Mouse (Mus musculus) Patski (cell line): ENCODE results near the gene Slc7a10. TPM values are rescaled to one million over a fixed set of nuclear protein-coding genes. Genes with fewer than 3 reads are reported as not detected.

Experiments
- ATAC-seq: fragments of 100-300 bp; one replicate; pipeline ENCODE4 v1.8.0; 2021
- CTCF ChIA-PET: fragments of 350-600 bp; sonication (Branson Sonifier 250); formaldehyde crosslinking; loops from one replicate; lab custom pipeline; 2022; ENCODE audit warnings: inconsistent platforms; lab: Charles Lee
- POLR2A ChIA-PET: fragments of 350-600 bp; sonication (Branson Sonifier 250); formaldehyde crosslinking; loops from one replicate; lab custom pipeline; 2022; ENCODE audit warnings: antibody characterized with exemption, inconsistent platforms; lab: Charles Lee
- DNase-seq: peaks from one replicate; pipeline ENCODE4 v3.0.0-alpha.2; 2011; ENCODE audit warnings: low read depth, low spot score
- H3K27me3 ChIP-seq: fragments of 371-371 bp; one replicate; pipeline ENCODE4 v1.5.1; 2021
- CTCF ChIP-seq: fragments of 100-300 bp; IDR thresholded peaks from one replicate; pipeline ENCODE4 v1.5.1; 2021
- in situ Hi-C: fragments of 300-500 bp; cut with MboI; formaldehyde crosslinking; loops from 3 replicates; pipeline ENCODE4 v1.11.1; 2018; ENCODE audit warnings: low pct_unique_long_range_greater_than_20kb, mixed read lengths
- polyA plus RNA-seq: library from polyadenylated mRNA; unstranded; gene quantifications from one replicate; pipeline ENCODE4 v1.2.3, GENCODE M21; 2021

Slc7a10 gene
- polyA plus RNA-seq, 1 experiment from 2014 or later = not detected

DNA sequence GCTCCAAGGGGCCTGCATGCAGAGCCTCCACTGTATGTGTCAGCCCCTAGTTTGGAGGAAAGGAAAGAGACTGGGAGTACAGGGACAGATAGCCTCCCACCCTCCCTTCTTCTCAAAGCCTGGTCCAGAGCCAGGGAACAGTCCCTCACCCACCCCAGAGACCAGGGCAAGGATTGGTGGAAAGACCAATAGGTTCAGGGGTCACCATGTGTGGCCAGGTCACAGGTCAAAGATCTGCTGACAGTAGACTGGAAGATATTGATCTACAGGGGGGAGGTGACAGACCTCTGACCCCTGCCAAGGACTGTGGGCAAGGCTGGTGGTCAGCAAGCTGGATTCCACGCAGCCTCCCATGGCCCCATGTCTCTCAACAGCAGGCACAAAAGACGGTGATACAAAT, 18.3 kb upstream of the Slc7a10 start:
- DNase-seq (no peak), ATAC-seq (no peak)
- H3K27me3 ChIP-seq = no peaks in the 10 kb centered on the region
- ChIA-PET POLR2A (interaction anchor here (1.3 kb wide), 1 partner anchor 49 kb away, joined by 3 read pairs; the partner anchor contains the start of gene Cebpa), CTCF (interaction anchor here (1.4 to 4.6 kb wide), 2 partner anchors 27 to 48 kb away, joined by 6 to 69 read pairs; partner anchors contain the start of gene Cebpa)
- TF ChIP-seq CTCF = no peak
- in situ Hi-C loops = loop anchor here (5.0 kb wide), 1 partner anchor 36 kb away; no protein-coding TSS in a partner anchor

GRCm38 (mm10) chr7:35169341-35169740, 16.8 kb upstream of the Slc7a10 start:
- CTCF ChIA-PET = interaction anchor here (0.7 to 4.8 kb wide), 19 partner anchors 13 to 495 kb away, joined by 3 to 69 read pairs (median 4); partner anchors contain the start of gene Cebpa
- ATAC-seq (peak; percentile 25), DNase-seq (no peak)
- no peaks in the 10 kb centered on the region for H3K27me3 ChIP-seq
- in situ Hi-C loops = loop anchor here (5.0 kb wide), 1 partner anchor 37 kb away; no protein-coding TSS in a partner anchor
- POLR2A ChIA-PET = interaction anchor here (3.4 kb wide), 1 partner anchor 51 kb away, joined by 16 read pairs; the partner anchor contains the start of gene Cebpa
- no peak for TF ChIP-seq CTCF

GRCm38 (mm10) chr7:35171867-35172382, 14.3 kb upstream of the Slc7a10 start:
- POLR2A ChIA-PET = interaction anchor here (0.7 to 3.4 kb wide), 4 partner anchors 51 to 148 kb away, joined by 3 to 16 read pairs (median 8); partner anchors contain the start of gene Cebpa
- ATAC-seq = peak; percentile 46
- CTCF ChIA-PET = interaction anchor here (0.7 to 4.8 kb wide), 18 partner anchors 11 to 768 kb away, joined by 3 to 69 read pairs (median 4); partner anchors contain the start of genes Cebpa and Cebpg
- in situ Hi-C loops = loop anchor here (5.0 to 10.0 kb wide), 3 partner anchors 135 to 495 kb away; no protein-coding TSS in a partner anchor
- DNase-seq = peak; percentile 39
- no peaks in the 10 kb centered on the region for H3K27me3 ChIP-seq
- TF ChIP-seq CTCF = no peak

- TF ChIP-seq CTCF = no peak
- no peak for DNase-seq
- in situ Hi-C loops = loop anchor here (5.0 to 10.0 kb wide), 3 partner anchors 135 to 495 kb away; no protein-coding TSS in a partner anchor
- CTCF ChIA-PET = interaction anchor here (1.5 to 4.8 kb wide), 2 partner anchors 93 to 146 kb away, joined by 5 to 61 read pairs; no protein-coding TSS in a partner anchor
- H3K27me3 ChIP-seq = no peaks in the 10 kb centered on the region
- POLR2A ChIA-PET = interaction anchor here (0.7 kb wide), 1 partner anchor 149 kb away, joined by 3 read pairs; no protein-coding TSS in a partner anchor
- ATAC-seq = no peak
Observed at GRCm38 (mm10) chr7:35172519-35172918, 13.7 kb upstream of the Slc7a10 start.

DNA sequence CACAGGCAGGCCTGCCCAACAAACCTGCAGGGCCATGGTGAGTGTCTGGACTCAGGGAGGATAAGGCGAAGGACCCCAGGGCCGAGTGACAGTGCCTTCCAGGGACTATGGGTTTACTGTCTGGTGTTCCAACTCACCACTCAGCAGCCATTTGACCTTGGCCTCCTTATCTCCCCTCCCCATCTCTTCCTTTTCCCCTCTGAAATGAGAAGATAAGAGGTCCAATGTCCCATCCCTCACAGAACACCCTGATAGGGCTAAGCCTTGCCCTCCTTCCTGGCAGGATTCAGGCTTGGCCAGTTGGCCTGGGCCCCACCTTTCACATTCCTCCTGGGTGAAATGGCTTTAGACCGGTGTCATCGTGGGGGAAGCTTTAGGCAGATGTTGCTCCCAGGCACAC, 10.7 kb upstream of the Slc7a10 start:
- TF ChIP-seq CTCF = no peak
- in situ Hi-C loops = loop anchor here (5.0 to 25.0 kb wide), 3 partner anchors 82 to 763 kb away; no protein-coding TSS in a partner anchor
- CTCF ChIA-PET = no interaction called here
- DNase-seq (no peak), ATAC-seq (no peak)
- H3K27me3 ChIP-seq = no peaks in the 10 kb centered on the region
- POLR2A ChIA-PET = no interaction called here

DNA sequence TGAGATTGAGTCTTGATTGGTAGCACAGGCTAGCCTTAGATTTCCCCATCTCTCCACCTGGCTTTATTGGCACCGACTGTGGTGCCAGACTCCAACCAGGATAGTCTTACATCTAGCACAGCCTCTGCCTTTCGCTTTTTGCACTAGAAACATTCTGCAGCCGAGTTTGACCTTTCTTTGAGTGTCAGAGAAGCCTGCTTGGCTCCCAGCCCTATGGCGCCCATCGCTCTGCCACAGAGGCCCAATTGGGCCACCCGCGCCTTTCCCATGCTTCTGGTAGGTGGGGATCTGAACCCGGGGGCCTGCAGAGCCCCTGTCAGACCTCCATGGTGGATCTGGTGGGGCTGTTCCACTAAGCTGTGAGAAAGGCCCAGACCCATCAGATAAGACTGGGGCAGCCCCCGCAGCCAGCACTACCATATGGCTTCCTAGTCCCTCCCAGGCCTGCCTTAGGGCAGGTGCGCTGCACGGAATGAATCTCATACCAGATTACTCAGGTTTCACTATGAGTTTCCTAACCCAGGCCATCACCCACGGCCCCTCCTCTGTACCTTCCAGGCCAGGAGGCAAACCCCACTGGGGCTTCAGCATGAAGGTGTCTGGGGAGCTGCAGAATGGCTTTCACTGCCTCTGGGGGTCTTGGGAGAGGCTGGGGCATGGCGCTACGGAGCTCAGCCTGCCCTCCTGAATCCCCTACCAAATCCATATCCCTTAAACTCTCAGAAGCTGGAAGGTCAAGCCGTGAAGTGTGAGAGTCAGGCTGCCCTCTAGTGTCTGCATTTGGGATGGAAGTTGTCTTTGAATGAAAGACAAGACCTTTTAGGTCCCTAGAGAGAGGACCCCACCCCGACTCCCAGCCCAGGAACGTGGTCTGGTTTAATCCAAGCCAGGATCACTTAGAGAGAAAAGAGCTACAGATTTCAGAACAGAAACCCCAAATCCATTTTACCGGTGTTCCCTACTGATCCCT, 9.5 kb upstream of the Slc7a10 start:
- in situ Hi-C loops = loop anchor here (5.0 to 25.0 kb wide), 3 partner anchors 81 to 764 kb away; no protein-coding TSS in a partner anchor
- TF ChIP-seq CTCF = peak; percentile 76
- ChIA-PET POLR2A (no interaction called here), CTCF (interaction anchor here (0.7 to 1.4 kb wide), 7 partner anchors 12 to 327 kb away, joined by 3 to 7 read pairs (median 3); no protein-coding TSS in a partner anchor)
- peaks cover 4% of the 10 kb centered on the region for H3K27me3 ChIP-seq
- ATAC-seq (no peak), DNase-seq (no peak)

DNA sequence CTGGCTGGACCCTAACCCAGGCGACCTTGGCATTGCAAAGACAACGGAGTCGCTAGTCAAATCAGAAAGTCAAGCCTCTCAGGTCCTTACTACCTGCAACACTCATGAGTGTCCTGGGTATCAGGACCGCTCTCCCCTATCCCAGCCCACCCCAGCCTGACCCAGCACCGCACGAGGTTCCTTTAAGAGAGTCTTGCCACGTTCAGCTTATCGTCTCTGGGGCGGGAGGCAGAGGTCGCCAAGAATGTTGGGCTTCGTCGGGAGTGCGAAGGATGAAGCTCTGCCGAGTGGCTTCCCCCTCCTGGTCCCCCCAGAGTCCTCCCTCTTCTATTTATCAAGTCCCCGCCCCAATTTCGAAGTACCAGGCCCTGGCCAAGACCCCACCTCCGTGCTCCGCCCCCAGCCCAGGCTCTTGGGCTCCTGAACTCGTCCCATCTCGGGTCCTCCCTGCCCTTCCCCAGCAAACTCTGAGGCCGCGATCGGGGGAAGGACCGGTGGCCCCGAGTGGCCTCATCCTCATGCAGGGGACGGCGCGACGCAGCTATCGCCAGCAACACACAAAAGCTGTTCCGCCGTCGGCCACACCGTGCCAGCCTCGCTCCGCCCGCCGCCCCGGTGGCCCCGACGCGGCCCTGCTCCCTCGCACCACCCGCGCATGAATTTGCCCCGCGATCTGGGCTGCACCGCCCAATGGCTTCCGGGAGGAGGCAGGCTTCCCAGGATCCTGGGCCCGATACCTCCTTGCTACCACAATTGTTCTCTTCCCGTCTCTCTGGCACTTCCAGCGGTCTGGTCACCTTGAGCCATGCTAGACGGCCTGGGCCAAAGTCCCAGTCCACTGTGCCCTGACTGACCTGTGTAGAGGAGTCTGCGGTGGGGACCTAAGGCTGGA, 1.1 kb upstream of the Slc7a10 start:
- ChIA-PET CTCF (interaction anchor here (1.0 kb wide), 1 partner anchor 45 kb away, joined by 3 read pairs; no protein-coding TSS in a partner anchor), POLR2A (no interaction called here)
- peaks cover 55% of the 10 kb centered on the region for H3K27me3 ChIP-seq
- ATAC-seq = no peak
- no peak for TF ChIP-seq CTCF
- in situ Hi-C loops = loop anchor here (25.0 kb wide), 1 partner anchor 773 kb away; no protein-coding TSS in a partner anchor
- no peak for DNase-seq

GRCm38 (mm10) chr7:35189699-35190098, 3.5 kb downstream of the Slc7a10 start:
- H3K27me3 ChIP-seq = peaks cover 46% of the 10 kb centered on the region
- in situ Hi-C loops = loop anchor here (25.0 kb wide), 1 partner anchor 777 kb away; no protein-coding TSS in a partner anchor
- ATAC-seq (no peak), DNase-seq (no peak)
- no peak for TF ChIP-seq CTCF
- POLR2A ChIA-PET = no interaction called here
- CTCF ChIA-PET = interaction anchor here (1.5 kb wide), 1 partner anchor 13 kb away, joined by 5 read pairs; no protein-coding TSS in a partner anchor

- ATAC-seq (no peak), DNase-seq (no peak)
- in situ Hi-C loops = loop anchor here (25.0 kb wide), 1 partner anchor 779 kb away; no protein-coding TSS in a partner anchor
- H3K27me3 ChIP-seq = peaks cover 48% of the 10 kb centered on the region
- no peak for TF ChIP-seq CTCF
- ChIA-PET CTCF (interaction anchor here (1.5 kb wide), 1 partner anchor 14 kb away, joined by 5 read pairs; no protein-coding TSS in a partner anchor), POLR2A (no interaction called here)
Observed at GRCm38 (mm10) chr7:35191276-35191675, 5.1 kb downstream of the Slc7a10 start.
